Mouse (Mus musculus): Measurements from ENCODE around the gene Gm4737.

DNA sequence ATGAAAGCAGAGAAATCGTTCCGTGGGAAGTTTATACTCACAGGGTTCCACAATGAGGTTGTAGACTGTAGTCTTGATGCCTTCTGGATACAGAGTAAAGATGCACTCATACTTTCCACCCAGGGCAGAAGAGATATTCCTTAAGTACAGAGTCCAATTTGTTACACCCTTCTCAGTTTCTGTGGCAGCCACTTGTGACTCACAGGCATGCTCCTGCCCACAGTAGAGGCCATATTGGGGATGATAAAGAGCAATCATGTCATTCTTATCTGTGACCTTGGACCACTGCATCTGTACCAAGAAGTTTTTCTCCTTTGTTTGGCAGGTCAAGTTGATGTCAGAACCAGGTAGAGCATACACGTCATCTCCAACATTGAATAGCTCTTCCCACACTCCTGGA, 37.2 kb downstream of the Gm4737 start:
- TF ChIP-seq POLR2A (IDR thresholded peaks at IDR 0.05; ENCODE audit: borderline replicate concordance, extremely low read depth, low read depth, low read length) (no peak), CTCF (IDR thresholded peaks at IDR 0.05; ENCODE audit: insufficient read depth, low read length) (no peak)

All from lung, adult 2 months (tissue).